Mouse (Mus musculus) midbrain, embryonic 11.5 days (tissue): Measurements from ENCODE around the gene Pcdh10. TPM values are rescaled to one million over a fixed set of nuclear protein-coding genes. Genes with fewer than 3 reads are reported as not detected.

Experiments
- ATAC-seq: fragments of 200-750 bp; cut with Nextera tagmentation; 2 replicates; pipeline ENCODE4 v1.8.0; 2017; ENCODE audit warnings: moderate TSS enrichment, moderate library complexity; ENCODE audit not compliant: low FRiP score
- DNase-seq: peaks from one replicate; pipeline ENCODE4 v3.0.0; 2015; ENCODE audit warnings: low spot score; ENCODE audit errors: missing footprints
- H3K27ac ChIP-seq: fragments of 300-500 bp; sonication (generic); 2 replicates; pipeline ENCODE4 v1.5.1; 2014; ENCODE audit warnings: low read depth, low read length
- H3K27me3 ChIP-seq: fragments of 300-500 bp; sonication (generic); 2 replicates; pipeline ENCODE4 v1.6.1; 2014; ENCODE audit warnings: mild to moderate bottlenecking, low read length, moderate library complexity, mixed read lengths; ENCODE audit not compliant: control insufficient read depth, insufficient read depth
- H3K36me3 ChIP-seq: fragments of 300-500 bp; sonication (generic); 2 replicates; pipeline ENCODE4 v1.6.1; 2014; ENCODE audit warnings: mild to moderate bottlenecking, low read length, moderate library complexity, mixed read lengths; ENCODE audit not compliant: control insufficient read depth, insufficient read depth
- H3K4me1 ChIP-seq: fragments of 300-500 bp; sonication (generic); 2 replicates; pipeline ENCODE4 v1.6.1; 2014; ENCODE audit warnings: low read length; ENCODE audit not compliant: control insufficient read depth, insufficient read depth
- H3K4me2 ChIP-seq: fragments of 300-500 bp; sonication (generic); 2 replicates; pipeline ENCODE4 v1.6.1; 2014; ENCODE audit warnings: mild to moderate bottlenecking, moderate library complexity
- H3K4me3 ChIP-seq: fragments of 300-500 bp; sonication (generic); 2 replicates; pipeline ENCODE4 v1.5.1; 2014; ENCODE audit warnings: low read depth, low read length
- H3K9ac ChIP-seq: fragments of 300-500 bp; sonication (generic); 2 replicates; pipeline ENCODE4 v1.6.1; 2014; ENCODE audit warnings: low read length
- H3K9me3 ChIP-seq: fragments of 300-500 bp; sonication (generic); 2 replicates; pipeline ENCODE4 v1.6.1; 2016; ENCODE audit warnings: low read length; ENCODE audit not compliant: control insufficient read depth
- WGBS: fragments of 180-500 bp; shearing (Covaris S2); extraction: QIAGEN DNeasy Blood & Tissue Kit; methylation state at CpG from one replicate; pipeline ENCODE4 v1.1.7; 2014; 5-methylcytosine and 5-hydroxymethylcytosine counted together
- polyA plus RNA-seq: library from polyadenylated mRNA; unstranded; fragments of >200 nt; fragmentation: Nextera tagmentation; extraction: Ambion mirVana; gene quantifications from 2 replicates; pipeline ENCODE4 v1.2.1, GENCODE M21; 2014

The Pcdh10 gene
- polyA plus RNA-seq = 4.2 and 4.4 TPM in 2 replicates

DNA sequence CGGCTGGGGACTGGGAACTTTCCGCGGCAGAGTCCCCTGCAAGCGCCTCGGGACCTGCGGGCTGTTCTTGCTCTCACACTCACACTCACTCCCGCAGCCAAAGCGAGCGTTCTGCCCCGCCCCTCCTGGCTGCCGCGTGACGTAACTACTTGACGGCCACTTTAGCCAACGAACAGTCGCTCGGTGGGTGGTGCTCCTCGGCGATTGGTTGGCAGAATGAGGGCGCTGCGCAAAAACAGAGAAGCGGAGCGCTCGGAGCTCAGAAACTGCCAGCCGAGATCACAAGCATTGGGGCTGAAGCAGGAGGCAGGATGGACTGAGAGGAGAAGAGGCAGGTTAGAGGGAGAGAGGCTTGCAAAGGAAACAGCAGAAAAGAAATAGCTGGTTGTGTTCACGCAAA, at the start of gene Pcdh10:
Gene Pcdh10 (plus strand): TSS at position 254 of the 400 bp plus-strand sequence.
- peak within 1 kb of the TSS; percentile 75 for H3K9ac ChIP-seq
- under 1% methylated on average over 26 of the region's 26 CpGs for WGBS
- no peaks in the 10 kb centered on the region for H3K36me3 ChIP-seq
- peak; percentile 86 for ATAC-seq
- H3K4me1 ChIP-seq = peaks cover 7% of the 10 kb centered on the region; the same call in 1 of the 2 replicates
- H3K4me3 ChIP-seq = peak within 1 kb of the TSS; percentile 61
- no peak within 1 kb of the TSS for H3K27ac ChIP-seq
- DNase-seq = peak; percentile 99
- H3K27me3 ChIP-seq = peaks cover 22% of the 10 kb centered on the region
- H3K9me3 ChIP-seq = no peaks in the 10 kb centered on the region
- H3K4me2 ChIP-seq = peak within 1 kb of the TSS; percentile 93

DNA sequence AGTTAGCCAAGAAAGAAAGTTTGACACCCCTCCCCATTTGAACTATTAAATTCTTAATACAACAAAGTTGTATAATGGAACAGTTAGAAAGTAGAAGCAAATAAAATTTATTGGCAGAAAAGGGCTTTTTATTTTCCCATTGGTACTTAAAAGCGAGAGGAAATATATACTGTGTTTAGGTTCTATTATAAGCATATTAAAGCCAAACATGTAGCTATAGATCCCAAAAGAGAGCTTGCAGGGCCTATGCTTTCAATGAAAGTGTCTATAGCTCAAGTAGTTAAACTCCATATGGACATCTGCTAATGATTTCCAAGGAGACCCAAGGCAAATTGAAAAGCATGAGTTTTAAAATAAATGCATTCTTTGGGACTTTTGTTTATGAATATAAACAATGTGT, 22.3 kb upstream of the Pcdh10 start:
- no peaks in the 10 kb centered on the region for H3K36me3 ChIP-seq
- 91% methylated on average over 1 of the region's 1 CpGs for WGBS
- DNase-seq = no peak

DNA sequence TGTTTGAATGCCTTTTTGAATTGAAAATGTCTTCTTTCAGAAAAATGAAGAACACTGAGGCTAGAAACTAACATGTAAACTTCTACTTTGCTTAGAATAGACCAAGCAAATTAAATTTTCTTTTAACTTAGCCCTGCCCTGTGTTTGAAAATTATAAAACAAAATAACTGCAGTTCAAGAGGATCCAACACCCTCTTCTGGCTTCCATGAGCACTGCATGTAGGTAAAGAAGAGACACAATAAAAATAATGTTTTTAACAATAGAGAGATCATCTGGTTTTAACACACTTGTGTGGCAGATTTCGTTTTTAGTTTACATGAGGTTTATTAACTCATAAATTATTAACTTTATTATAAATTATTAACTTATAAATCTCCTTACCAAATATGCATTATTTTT, 9.2 kb upstream of the Pcdh10 start:
- Histone ChIP-seq H3K9ac (no peak overlapping the region), H3K27ac (no peak overlapping the region), H3K36me3 (no peaks in the 10 kb centered on the region), H3K27me3 (no peaks in the 10 kb centered on the region), H3K9me3 (no peaks in the 10 kb centered on the region), H3K4me2 (no peak overlapping the region), H3K4me1 (no peaks in the 10 kb centered on the region), H3K4me3 (no peak overlapping the region)
- ATAC-seq (no peak), DNase-seq (no peak)
- WGBS = 60% methylated on average over 1 of the region's 1 CpGs

More for the DNA sequence above, 22.3 kb upstream of the Pcdh10 start:
- H3K4me2 ChIP-seq = no peak overlapping the region
- H3K27ac ChIP-seq = no peak overlapping the region
- no peaks in the 10 kb centered on the region for H3K9me3 ChIP-seq
- no peak overlapping the region for H3K9ac ChIP-seq
- H3K27me3 ChIP-seq = no peaks in the 10 kb centered on the region
- H3K4me3 ChIP-seq = no peak overlapping the region
- H3K4me1 ChIP-seq = no peaks in the 10 kb centered on the region
- no peak for ATAC-seq

DNA sequence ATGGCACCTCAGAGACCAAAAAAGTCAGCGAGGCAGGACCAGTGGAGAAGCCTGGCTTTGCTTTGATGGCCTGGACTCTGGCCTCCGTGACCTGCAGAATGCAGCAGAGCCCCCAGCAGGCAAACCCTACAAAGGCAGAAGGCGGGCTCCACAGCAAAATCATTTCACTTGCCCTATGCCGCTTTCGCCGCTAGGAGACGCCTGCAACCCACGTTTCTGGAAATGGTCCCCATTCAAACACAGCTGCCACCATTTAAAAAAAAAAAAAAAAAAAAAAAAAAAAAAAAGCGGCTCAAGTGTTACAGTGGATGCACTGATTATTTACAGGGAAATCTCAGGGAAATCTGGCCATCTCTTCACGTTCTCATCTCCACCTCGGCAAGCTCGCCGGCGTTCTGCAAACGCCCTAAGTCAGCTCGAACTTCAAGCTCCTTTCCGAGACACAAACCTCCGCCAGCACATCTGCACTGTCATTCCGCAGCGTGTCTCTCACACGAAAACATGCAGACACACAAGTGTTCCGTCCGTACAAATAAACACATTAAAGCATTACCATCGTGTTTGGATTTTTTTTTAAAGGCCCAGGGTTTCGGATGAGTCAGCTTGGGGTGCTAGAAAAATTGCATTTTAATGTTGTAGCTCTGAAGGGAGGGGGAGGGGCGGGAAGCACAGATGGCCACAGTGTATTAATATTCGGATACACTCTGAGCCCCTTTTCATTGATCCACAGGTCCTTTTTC, 2.3 kb upstream of the Pcdh10 start:
- Histone ChIP-seq H3K4me1 (peaks cover 7% of the 10 kb centered on the region; the same call in 1 of the 2 replicates), H3K4me2 (peak overlapping the region; percentile 93), H3K4me3 (peak overlapping the region; percentile 61), H3K9me3 (no peaks in the 10 kb centered on the region), H3K9ac (peak overlapping the region; percentile 75), H3K27me3 (peaks cover 14% of the 10 kb centered on the region), H3K36me3 (no peaks in the 10 kb centered on the region), H3K27ac (peak overlapping the region; percentile 48)
- WGBS = under 1% methylated on average over 27 of the region's 27 CpGs
- ATAC-seq = peak; percentile 12; the same call in 1 of the 2 replicates
- peak; percentile 96 for DNase-seq

DNA sequence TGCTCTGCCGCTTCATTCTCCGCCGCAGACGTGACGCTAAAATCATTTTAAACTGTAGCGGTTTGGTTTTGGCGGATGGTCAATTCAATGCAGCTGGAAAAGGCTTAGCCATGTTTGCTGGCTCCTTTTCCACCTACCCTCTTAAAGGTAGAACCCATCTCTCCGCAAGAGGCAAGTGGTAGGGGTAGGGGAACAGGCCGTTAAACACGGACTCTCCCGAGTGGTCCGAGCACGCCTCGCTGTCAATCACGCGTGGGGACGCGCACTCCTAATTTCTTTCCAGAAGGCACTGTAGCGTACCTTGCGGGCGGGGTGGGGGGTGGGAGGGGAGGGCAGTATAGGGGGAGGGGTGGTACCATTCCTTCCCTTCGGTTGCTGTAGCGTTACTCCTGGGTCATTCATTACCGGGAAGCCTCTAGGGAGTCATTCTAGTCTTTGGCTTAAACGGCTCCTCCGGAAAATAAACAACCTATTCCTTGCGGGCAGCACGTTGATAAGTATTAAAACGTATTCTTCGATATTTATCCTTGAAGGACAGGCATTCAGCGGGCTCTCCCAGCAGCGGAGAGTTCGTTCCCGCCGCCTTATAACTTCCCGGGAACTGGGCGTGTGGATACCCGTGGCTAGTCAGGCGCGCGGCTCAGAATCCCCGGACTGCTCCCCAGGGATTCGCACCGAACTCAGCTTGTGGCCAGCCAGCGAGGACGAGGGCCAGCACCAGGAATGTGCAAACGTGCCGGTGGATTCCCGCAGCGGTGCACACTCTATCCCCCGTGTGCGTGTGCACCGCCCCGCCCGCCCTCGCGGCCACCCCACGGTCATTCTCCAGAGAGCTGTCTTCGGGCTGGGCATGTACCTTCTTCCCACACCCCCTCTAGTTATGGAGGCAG, 1.5 kb upstream of the Pcdh10 start:
- Histone ChIP-seq H3K4me3 (peak overlapping the region; percentile 61), H3K36me3 (no peaks in the 10 kb centered on the region), H3K9me3 (no peaks in the 10 kb centered on the region), H3K27ac (peak overlapping the region; percentile 48), H3K27me3 (peaks cover 22% of the 10 kb centered on the region), H3K9ac (peak overlapping the region; percentile 75), H3K4me2 (peak overlapping the region; percentile 93), H3K4me1 (peaks cover 7% of the 10 kb centered on the region; the same call in 1 of the 2 replicates)
- peak; percentile 96 for DNase-seq
- ATAC-seq = peak; percentile 25
- WGBS = under 1% methylated on average over 58 of the region's 59 CpGs

DNA sequence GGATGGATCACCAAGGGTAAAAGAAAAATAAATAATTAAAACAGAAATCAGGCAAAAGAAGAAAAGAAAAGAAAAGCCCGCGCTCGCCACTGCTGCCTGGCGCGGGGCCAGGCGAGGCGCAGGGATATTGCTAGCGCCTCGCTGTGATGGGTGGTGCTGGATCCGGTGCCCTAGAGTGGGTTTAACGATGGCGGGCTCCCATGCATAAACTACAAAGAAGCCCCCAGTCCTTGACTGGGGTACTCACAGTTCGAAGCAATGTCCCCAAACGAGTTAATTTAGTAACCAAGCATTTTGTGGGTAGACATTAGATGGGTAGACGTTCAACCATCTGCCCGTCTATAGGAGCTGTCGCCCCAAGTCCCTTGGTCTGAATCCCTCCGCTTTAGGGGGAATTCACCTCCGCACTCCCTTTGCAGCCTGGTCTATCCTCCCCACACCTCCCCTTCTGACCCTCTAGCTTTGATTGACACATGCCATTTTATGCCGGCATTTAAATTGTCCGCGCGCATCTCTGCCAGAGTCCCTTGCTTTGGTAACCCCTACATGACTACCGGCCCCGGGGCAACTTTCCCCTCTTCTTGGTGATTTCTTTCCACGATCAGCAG, 703 bp upstream of the Pcdh10 start:
- H3K27ac ChIP-seq = no peak overlapping the region
- WGBS = under 1% methylated on average over 26 of the region's 26 CpGs
- no peaks in the 10 kb centered on the region for H3K36me3 ChIP-seq
- H3K4me3 ChIP-seq = peak overlapping the region; percentile 61
- H3K4me2 ChIP-seq = peak overlapping the region; percentile 93
- peak; percentile 98 for DNase-seq
- H3K9ac ChIP-seq = peak overlapping the region; percentile 75
- peaks cover 22% of the 10 kb centered on the region for H3K27me3 ChIP-seq
- H3K4me1 ChIP-seq = peaks cover 7% of the 10 kb centered on the region; the same call in 1 of the 2 replicates
- ATAC-seq = peak; percentile 39
- no peaks in the 10 kb centered on the region for H3K9me3 ChIP-seq

DNA sequence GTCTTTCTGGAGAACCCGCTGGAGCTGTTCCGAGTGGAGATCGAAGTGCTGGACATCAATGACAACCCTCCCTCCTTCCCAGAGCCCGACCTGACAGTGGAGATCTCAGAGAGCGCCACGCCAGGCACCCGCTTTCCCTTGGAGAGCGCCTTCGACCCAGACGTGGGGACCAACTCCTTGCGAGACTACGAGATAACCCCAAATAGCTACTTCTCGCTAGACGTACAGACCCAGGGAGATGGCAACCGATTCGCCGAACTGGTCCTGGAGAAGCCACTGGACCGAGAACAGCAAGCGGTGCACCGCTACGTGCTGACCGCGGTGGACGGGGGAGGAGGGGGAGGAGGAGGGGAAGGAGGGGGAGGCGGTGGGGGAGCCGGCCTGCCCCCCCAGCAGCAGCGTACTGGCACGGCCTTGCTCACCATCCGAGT, 1.4 kb downstream of the Pcdh10 start:
- ATAC-seq (no peak), DNase-seq (peak; percentile 96)
- no peaks in the 10 kb centered on the region for H3K9me3 ChIP-seq
- 2% methylated on average over 26 of the region's 29 CpGs for WGBS
- no peaks in the 10 kb centered on the region for H3K36me3 ChIP-seq
- peak overlapping the region; percentile 93 for H3K4me2 ChIP-seq
- H3K4me1 ChIP-seq = peaks cover 7% of the 10 kb centered on the region; the same call in 1 of the 2 replicates
- peak overlapping the region; percentile 61 for H3K4me3 ChIP-seq
- no peak overlapping the region for H3K27ac ChIP-seq
- H3K9ac ChIP-seq = peak overlapping the region; percentile 48; the same call in 1 of the 2 replicates
- H3K27me3 ChIP-seq = peaks cover 22% of the 10 kb centered on the region

DNA sequence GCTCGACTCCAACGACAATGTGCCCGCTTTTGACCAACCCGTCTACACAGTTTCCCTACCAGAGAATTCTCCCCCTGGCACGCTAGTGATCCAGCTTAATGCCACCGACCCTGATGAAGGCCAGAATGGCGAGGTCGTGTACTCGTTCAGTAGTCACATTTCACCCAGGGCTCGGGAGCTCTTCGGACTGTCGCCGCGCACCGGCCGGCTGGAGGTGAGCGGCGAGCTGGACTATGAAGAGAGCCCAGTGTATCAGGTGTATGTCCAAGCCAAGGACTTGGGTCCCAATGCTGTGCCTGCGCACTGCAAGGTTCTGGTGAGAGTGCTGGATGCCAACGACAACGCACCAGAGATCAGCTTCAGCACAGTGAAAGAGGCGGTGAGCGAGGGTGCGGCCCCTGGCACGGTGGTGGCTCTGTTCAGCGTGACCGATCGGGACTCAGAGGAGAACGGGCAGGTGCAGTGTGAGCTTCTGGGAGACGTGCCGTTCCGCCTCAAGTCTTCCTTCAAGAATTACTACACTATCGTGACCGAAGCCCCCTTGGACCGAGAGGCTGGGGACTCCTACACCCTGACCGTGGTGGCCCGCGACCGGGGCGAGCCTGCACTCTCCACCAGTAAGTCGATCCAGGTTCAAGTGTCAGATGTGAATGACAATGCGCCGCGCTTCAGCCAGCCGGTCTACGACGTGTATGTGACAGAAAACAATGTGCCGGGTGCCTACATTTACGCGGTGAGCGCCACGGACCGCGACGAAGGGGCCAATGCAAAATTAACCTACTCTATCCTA, 2.0 kb downstream of the Pcdh10 start:
- peak overlapping the region; percentile 61 for H3K4me3 ChIP-seq
- no peak for ATAC-seq
- peaks cover 9% of the 10 kb centered on the region for H3K4me1 ChIP-seq

More for the DNA sequence above, 2.0 kb downstream of the Pcdh10 start:
- H3K27me3 ChIP-seq = peaks cover 22% of the 10 kb centered on the region
- H3K9ac ChIP-seq = peak overlapping the region; percentile 48
- H3K9me3 ChIP-seq = no peaks in the 10 kb centered on the region
- H3K4me2 ChIP-seq = peak overlapping the region; percentile 93
- H3K27ac ChIP-seq = no peak overlapping the region
- WGBS = under 1% methylated on average over 55 of the region's 55 CpGs
- DNase-seq = peak; percentile 95
- H3K36me3 ChIP-seq = no peaks in the 10 kb centered on the region
